Mouse (Mus musculus) C2C12 (cell line): ENCODE data around the gene Rps6ka5.

Source experiments
- CEBPB ChIP-seq: IDR thresholded peaks from one replicate; pipeline ENCODE4 v1.6.1; 2011; ENCODE audit warnings: low read depth, mild to moderate bottlenecking, control low read depth, moderate library complexity
- CTCF ChIP-seq: IDR thresholded peaks from one replicate; pipeline ENCODE4 v1.5.1; 2011; ENCODE audit not compliant: control insufficient read depth, insufficient read depth, insufficient read length

DNA sequence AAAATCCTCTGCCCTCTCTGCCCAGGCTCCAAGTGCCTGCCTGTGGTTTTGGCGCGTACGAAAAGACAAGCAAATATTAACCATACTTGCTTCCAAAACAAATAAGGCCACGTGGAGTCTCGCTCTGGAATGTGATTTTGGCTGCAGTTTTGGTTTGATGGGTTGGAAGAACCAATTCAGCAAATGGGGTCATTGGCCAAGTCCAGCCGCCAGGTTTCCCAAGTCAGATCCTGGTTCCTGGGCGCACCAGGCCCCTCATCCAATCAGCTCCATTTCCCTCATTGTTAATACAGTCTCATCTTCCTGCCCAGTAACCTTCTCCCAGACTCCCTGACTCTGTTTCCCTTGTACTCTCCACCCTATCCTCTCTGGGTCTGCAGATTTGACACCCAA is 207.1 kb downstream of the Rps6ka5 start:
- TF ChIP-seq CTCF (no peak), CEBPB (no peak)
